Mouse (Mus musculus): Measurements from ENCODE around the gene Serpinb1b.
"Not testable (repeated sequence)": the region's sequence is repeated elsewhere in the genome, so short reads cannot be mapped to it uniquely, and the experiment has no call there.

Gene Serpinb1b

DNA sequence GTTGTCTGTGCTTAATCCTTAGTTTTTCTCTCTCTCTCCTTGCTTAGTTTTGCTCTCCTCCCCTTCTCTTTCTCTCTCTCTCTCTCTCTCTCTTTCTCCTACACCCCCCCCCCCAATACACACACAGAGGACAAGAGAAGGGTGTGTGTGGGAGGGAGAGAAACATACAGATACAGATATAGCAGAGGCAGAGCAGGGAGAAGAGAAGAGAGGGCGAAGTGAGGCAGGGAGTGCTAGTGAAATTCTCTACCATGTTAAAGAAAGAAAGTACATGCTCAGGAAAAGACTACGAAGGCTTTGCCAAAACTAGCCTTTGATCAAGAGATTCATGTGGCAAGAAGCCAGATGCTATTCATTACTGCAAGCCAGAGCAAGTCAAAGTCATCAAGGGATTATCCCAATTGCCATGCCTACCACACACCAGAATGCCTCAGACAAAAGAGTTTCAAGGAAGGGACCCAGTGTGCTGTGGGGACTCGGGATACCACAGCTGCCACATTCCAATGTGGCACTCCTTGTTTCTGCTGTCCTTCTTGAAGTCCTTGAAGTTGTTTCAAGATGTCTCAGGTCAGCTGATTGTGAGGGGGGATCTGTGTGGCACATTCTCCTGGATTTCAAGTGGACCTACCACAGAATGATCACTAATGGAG, at the start of gene Serpinb1b:
Gene Serpinb1b (plus strand): TSS at position 520 of the 650 bp plus-strand sequence.
- no peak for DNase-seq (ENCODE audit: low spot score)

DNA sequence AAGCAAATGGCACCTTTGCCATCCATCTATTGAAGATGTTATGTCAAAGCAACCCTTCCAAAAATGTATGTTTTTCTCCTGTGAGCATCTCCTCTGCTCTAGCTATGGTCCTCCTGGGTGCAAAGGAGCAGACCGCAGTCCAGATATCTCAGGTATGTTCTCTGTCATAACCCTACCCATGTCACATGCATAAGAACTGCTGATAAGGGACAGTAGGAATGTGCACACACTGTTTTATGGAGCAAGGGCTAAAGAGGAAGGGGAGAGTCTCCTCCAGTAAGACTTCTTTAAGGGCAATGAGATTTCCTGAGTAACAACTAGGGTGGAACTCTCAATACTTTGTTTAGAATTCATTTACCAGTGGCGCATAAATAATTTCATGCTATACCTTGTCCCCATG, 48.9 kb upstream of the Serpinb1b start:
- not testable (repeated sequence) for DNase-seq (ENCODE audit: low spot score)

DNA sequence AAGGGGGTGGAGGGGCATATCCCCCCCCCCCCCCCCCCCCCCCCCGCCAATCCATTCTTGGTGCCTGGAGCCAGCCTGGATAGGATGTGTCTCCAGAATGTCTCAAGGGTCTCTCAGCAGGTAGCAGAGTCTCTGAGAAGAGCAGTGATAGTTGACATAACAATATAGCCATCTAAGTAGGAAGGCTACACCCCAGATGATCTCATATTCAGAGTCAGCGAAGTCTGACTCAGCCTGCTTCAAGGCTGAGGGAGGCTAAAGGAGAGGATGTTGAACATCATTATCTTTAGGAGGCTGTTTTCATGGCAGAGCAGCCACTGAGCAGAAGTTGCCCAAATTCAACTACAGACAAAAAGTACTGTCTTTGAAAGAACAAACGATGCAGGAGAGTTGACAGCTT, 48.1 kb upstream of the Serpinb1b start:
- DNase-seq (ENCODE audit: low spot score), result no peak

DNA sequence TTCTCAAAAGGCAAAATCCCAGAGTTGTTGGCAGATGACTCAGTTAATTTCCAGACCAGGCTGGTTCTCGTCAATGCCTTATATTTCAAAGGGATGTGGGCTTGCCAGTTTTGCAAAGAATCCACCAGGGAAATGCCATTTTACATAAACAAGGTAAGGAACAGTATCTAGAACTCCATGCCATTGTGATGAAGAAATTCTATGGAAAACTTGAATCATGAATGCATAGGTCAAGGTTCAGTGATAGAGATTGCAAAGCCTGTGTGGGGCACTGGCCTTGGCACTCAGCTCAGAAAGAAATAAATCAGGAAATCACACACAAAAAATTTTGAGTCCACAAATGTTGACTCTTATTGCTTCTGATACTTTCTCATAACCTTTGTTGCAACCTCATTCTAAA, 42.9 kb upstream of the Serpinb1b start:
- no peak for DNase-seq (ENCODE audit: low spot score)

DNA sequence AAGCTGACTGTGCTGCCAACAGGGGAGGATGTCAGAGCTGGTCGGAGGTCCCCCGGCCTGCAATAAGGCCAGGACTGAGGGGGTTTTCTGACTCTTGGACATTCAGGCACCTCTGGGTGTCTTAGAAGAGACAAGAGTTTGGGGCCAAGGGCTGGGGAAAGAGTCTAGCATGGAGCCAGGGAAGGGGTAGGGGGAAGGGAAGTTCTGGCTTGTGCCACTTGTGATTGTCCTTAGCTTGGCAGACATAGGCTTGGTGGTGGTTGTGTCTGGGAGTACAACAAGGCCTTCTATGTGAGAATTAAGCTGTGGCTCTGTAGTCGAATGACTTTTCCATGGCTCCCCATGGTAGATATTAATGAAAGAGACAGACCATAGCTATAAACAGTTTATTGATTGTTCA, 34.8 kb upstream of the Serpinb1b start:
- DNase-seq (ENCODE audit: low spot score), result no peak

DNA sequence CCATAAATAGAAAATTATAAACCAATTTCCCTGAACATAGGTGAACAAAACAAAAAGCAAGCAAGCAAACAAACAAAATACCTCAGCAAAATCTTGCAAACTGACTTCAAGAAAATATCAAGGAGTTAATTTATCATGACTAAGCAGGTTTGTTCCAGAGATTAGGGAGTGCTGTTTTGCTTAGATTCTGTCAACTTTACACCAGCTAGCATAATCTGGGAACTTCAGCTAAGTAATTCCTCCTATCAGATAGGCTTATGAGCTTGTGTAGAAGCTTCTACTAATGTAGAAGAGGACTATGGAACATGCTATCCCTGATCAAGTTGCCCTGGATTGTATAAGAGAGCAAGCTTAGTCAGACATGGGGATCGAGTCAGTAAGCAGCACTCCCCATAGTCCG, 31.1 kb upstream of the Serpinb1b start:
- DNase-seq (ENCODE audit: low spot score), result no peak

DNA sequence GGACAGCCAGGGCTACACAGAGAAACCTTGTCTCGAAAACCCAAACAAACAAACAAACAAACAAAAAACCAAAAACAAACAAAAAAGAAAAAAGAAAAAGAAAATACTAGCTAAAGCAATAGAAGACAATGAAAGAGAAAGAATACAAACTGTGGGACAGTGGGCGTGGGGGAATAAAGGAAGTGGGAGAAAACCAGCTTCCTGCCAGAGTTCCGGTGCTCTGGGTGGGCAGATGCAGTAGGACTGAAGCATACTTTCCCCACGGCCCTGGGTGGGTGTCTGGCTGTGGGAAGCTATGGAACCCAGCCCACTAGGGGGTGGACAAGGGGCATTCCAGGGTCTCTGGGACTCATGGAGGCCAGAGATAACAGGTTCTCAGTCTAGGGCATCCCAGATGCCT, 30.2 kb upstream of the Serpinb1b start:
- DNase-seq (ENCODE audit: low spot score), result no peak

DNA sequence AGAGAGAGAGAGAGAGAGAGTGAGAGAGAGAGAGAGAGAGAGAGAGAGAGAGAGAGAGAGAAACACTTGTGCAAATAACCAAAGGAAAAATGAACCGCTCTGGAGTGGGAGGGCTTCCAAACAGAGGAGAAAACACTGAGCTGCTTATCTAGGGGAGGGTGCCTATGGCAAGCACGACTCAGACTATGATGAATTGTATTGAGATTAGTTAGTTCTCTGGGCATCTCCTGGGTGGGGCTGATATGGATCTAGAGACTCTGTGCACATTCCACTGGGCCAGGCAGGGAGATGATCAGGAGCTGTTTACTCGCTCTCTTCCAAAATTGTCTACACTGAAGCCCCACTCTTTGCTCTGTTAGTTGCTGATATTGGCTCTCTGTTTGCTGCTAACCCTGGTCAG, 26.7 kb upstream of the Serpinb1b start:
- no peak for DNase-seq (ENCODE audit: low spot score)

DNA sequence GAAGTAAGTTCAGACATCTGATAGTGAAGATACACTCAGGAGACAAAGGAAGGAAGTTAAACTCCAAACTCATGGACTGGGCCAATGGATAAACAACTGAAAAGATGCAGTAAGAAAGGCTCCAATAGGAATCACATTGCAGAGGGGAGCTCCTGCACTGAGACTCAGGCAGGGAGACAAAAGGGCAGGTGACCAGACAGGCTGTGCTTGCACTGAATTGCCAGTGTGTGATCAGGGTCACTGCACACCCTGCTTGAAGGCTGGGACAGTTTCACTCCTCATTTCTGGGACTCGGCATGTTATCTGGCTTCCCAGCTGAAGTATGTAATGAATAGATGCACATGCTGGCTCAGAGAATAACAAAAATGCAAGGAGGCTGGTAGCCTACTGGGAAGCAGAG, 15.3 kb upstream of the Serpinb1b start:
- no peak for DNase-seq (ENCODE audit: low spot score)

DNA sequence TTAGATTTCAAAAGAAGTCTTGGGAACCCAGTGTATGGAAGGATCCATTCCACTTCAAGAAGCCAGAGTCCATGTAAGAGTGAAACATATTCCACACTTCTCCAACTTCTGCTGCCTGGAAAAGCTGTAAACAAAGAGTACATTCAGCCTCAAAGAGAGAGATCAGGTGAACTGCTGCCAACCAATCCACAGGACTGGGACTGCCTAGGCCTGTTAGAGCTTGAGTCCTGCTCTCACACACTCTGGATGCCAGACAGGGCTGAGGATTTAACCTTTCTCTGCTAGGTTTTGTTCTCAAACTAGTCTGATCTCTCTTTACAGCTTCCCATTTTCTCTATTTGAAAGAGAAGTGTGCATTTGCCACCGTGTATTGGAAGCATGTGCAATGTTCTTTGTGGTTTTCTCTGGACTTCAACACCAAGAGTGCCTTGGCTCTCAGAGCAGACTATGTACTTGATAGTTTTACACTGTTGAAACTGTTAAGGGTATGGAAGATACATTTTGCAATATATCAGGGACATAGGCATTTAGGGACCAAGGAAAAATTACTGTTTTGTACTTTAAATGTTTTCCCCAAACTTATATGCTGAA, 10.9 kb upstream of the Serpinb1b start:
- DNase-seq (ENCODE audit: low spot score), result no peak

DNA sequence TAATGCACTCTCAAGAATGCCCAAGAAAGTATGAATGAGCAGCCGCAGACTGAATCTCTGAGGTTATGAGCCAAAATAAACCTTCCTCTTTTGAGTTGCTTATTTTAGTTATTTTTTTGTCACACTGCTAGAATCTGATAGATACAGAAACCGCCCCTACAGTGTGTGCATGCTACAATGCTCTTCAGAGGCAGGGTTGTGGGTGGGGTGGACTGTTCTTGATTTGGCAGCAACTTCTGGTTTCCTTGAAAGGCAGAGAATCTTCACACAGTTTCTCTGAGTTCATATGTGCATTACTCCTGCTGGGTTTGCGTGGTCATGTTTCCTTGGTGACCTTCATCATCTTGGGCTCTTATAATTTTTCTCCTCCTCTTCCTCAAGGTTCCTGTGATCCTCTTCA, 10.2 kb upstream of the Serpinb1b start:
- DNase-seq (ENCODE audit: low spot score), result no peak

DNA sequence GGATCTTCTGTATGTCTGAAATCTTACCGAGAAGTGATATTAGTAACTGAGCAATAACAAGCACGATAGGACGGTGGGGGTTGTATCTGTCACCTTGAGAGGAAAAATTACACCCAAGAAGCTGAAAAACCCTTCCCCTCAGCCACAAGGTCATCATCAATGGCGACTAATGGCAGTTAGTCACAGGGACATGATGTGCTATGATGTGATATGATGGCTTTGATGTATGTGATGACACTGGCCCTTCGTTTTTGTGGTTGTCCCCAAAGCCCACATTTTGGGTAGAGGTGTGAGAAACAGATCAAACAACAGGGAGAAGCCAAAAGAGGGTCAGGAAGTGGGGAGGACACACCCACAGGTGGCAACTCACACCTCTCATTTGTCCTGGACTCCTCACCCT, 6.6 kb upstream of the Serpinb1b start:
- no peak for DNase-seq (ENCODE audit: low spot score)

DNA sequence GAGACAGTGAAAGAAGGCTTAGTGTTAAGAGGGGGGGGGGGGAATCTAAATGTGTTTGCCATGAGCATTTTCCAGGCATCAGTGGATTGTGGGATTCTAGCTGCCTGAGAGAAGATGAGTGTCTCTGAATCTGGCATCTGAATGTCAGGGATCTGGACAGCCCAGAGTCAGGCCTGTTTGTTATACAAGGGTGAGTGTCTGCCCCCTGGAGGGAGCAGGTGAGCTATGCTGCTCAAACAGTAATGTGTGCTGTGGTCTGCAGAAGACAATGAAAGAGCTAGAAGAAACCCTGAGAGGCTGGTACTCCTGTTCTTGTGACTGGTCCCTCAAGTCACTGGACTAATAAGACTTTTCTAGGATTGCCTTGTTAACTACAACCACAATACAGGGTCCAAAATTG, 4.3 kb upstream of the Serpinb1b start:
- peak; percentile 31 for DNase-seq (ENCODE audit: low spot score)

DNA sequence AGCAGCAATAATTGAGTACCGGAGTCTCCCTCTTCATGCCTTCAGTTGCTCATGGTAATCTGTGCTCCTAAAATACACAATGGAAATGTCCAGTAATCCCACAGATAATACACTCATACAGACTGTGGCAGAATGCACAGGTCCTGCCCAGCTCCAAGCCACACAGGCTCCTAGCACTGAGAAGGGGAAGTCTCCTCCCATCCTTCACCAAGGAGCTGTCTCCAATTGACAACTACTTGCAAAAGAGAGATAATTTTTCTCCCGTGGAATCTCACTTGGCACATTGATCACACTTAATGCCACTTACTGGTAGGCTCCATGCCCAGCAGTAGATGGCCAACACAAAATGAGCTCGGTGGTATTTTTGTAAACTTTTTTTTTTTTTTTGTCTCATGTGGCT, 2.1 kb upstream of the Serpinb1b start:
- no peak for DNase-seq (ENCODE audit: low spot score)

DNA sequence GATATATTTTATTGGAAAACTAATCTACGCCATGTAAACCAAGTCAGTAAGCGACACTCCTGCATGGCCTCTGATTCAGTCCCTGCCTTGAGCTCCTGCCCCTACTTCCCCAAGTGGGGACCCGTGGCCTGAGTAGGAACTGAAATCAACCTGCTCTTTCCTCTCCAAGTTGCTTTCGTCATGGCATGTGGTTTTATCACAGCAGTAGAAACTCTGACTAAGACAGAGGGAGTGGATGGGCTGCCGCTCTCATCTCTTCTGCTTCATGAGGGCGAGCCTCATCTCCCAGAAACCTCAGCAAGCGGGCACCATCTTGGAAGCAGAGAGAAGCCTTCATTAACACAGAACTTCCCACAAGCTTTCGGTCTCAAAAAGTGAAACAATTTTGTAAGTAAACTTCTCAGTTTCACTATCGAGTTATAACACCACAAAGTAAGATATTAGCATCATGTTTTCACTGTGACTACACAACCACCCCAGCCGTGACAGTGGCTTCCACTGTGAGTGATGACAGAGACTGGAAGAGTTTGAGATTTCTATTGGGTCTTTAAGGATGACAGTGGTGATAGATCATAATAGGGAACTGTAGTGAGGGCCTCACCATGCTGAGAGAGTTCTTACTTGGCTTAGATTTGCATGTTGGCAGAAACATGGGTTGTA, 1.2 kb upstream of the Serpinb1b start:
- no peak for DNase-seq (ENCODE audit: low spot score)

DNA sequence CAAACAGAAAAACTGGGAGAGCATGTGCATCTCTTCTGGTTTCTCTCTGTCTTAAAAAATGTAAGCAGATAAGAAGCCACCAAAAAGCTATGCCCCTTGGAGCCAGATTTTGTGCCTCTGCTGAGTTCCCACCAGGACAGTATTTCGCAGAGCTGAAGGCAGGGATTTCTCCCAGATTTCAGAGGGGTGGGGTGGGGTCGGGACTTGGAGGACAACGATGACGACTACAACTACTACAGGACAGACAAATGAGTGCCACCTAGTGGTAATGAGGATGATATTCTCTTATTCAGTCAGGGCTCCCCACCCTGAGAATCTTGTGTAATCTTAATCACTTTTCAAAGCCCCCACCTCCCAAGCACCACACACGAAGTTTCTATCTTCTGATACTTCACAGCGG, 1.0 kb downstream of the Serpinb1b start:
- no peak for DNase-seq (ENCODE audit: low spot score)

DNA sequence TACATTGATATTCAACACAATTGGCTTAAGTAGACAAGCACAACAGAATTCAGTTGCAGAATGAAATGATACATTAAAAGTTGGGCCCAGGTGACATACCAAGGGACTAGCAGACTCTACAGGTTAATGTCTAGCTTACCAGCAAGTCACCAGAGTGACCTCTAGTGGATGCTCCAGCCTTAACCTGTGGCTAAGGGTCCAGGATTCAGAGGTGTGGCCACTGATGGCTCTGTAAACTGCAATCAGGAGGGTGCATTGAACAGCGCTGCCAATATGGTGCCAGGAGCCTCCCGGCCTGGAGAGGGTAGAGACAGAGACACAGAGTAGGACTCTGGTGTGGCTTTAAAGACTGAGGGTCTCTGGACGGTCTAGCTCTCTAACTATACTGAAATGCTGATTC, 2.0 kb downstream of the Serpinb1b start:
- no peak for DNase-seq (ENCODE audit: low spot score)

DNA sequence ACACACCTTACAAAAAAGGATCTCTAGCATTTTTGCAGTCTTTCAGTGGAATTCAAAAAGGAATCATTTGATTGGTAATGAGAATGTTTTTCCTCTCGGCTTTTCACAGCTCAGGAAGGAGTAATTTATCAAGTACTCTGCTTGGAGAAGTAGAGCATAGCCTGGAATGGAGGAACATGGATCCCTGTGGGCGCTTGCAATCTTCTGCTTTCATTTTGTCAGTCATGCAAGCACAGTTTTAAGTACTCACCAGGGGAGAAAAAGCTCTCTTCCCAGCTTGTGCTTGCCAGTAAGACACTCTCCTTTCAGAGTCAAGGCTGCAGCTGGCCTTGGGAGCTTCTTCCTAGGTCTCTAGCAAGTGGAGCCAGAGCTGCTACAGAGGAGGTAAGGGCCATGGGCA, 5.5 kb downstream of the Serpinb1b start:
- DNase-seq (ENCODE audit: low spot score), result no peak

DNA sequence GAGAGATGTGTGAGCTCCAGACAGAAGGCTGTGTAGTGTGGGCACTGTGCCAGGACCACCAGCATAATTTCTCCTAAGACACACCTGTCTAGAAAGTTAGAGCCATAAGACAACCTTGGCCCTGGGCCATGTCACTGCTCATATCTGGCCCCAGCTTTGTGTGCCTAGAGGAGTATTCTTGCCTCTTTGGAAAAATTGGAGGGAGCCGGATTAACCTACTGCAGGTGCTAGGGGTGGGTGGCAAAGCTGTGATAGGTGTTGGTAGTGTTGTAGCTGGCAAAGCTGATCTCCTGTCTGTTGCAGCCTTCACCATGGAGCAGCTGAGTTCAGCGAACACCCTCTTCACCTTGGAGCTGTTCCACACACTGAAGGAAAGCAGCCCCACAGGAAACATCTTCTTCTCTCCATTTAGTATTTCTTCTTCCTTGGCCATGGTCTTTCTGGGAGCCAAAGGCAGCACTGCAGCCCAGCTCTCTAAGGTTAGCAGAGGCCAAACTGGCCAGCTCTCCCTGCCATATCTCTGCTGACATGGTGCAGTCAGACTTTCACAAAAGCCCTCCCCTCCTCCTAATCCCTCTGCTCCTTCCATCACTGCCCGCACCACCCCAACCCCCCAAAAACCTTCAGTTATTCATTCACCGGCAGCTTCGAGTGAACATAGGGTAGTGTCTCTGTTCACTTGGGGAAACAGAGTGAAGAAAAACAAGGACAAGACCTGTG, 6.8 kb downstream of the Serpinb1b start:
- no peak for DNase-seq (ENCODE audit: low spot score)

DNA sequence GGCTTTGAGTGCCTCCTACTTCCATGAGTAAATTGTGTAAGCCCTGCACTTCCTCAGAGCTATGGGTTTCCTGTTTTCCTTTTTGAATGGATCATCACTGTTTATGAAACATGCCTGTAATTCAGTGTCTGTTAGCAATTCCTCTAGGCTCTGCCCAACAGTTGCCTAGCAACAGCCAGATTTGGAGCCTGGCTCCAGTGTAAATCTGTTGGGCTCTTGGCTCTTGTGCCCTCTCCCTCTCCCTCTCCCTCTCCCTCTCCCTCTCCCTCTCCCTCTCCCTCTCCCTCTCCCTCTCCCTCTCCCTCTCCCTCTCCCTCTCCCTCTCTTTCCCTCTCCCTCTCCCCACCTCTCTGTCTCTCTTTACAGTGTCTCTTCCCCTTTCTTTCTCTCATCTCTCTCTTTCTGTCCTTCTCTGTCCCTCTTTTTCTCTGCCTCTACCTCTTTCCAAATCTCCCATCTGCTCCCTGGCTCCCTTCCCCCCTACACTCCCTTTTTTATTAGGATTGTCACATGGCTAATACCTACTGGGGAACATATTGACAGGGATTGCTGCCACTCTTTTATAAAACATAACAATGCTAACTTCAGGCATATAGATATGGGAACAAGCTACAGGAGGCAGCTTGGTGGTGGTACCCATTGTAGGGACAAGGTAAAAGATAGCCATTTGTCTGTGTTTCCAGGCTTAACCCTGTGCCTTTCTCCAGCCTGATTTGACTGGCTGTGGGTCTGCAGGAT, 7.5 kb downstream of the Serpinb1b start:
- DNase-seq (ENCODE audit: low spot score), result no peak

DNA sequence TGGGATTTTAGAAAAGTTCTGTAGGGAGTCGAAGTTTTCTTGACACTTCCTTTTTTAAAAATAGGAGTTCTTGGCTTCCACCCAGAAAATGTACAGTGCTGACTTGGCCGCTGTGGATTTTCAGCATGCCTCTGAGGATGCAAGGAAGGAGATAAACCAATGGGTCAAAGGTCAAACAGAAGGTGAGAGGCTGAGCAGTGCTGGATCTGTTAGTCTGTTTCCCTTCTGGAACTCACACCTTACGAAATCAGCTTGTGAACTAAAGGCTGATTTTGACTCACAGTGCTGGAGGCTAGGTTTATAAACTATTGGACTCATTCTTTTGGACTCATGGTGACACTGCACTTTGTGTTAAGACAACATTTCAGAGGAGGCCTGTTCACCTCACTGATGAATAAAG, 11.2 kb downstream of the Serpinb1b start:
- DNase-seq (ENCODE audit: low spot score), result no peak

DNA sequence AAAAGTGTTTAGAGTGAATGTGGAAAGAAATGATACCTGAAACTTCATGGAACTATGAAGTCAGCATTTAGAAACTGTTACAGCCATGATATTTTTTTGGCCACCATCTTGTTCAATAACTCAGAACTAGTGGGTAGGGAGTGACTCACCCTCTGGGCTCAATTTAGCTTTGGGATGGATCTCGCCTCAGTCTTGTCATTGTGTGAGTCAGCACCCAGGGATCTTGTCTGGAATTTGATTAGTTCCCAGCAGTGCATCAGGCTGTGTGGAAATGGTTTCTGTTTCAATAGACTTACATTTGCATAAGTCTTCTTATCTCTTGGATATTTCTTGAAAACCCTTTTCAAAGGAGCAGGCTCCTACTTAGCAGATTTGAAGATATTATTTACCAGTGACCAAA, 12.2 kb downstream of the Serpinb1b start:
- DNase-seq (ENCODE audit: low spot score), result no peak

All from c-Kit-positive CD71-positive TER-119-positive erythroid progenitor cells, embryonic 14.5 days (primary cell).